Mouse (Mus musculus) midbrain, postnatal 0 days (tissue): ENCODE measurements around the gene Cdk9. TPM values are rescaled to one million over a fixed set of nuclear protein-coding genes. Genes with fewer than 3 reads are reported as not detected.

Experiments
- ATAC-seq: fragments of 200-750 bp; cut with Nextera tagmentation; 2 replicates; pipeline ENCODE4 v1.8.0; 2017; ENCODE audit warnings: moderate number of reproducible peaks, mild to moderate bottlenecking, moderate TSS enrichment, moderate library complexity; ENCODE audit not compliant: low FRiP score
- DNase-seq: peaks from one replicate; pipeline ENCODE4 v3.0.0-alpha.2; 2015; ENCODE audit warnings: low spot score
- H3K27ac ChIP-seq: fragments of 300-500 bp; sonication (generic); 2 replicates; pipeline ENCODE4 v1.5.1; 2014; ENCODE audit warnings: low read depth, mild to moderate bottlenecking, low read length, mixed read lengths
- H3K27me3 ChIP-seq: fragments of 300-500 bp; sonication (generic); 2 replicates; pipeline ENCODE4 v1.6.1; 2014; ENCODE audit warnings: low read length, control low read depth, mixed read lengths; ENCODE audit not compliant: insufficient read depth
- H3K36me3 ChIP-seq: fragments of 300-500 bp; sonication (generic); 2 replicates; pipeline ENCODE4 v1.6.1; 2014; ENCODE audit warnings: low read length, control low read depth, mixed read lengths; ENCODE audit not compliant: insufficient read depth
- H3K4me1 ChIP-seq: fragments of 300-500 bp; sonication (generic); 2 replicates; pipeline ENCODE4 v1.6.1; 2014; ENCODE audit warnings: mild to moderate bottlenecking, control low read depth, antibody characterized with exemption, low read length, mixed read lengths; ENCODE audit not compliant: insufficient read depth
- H3K4me2 ChIP-seq: fragments of 300-500 bp; sonication (generic); 2 replicates; pipeline ENCODE4 v1.6.1; 2014; ENCODE audit warnings: low read depth, mild to moderate bottlenecking, low read length, mixed read lengths; ENCODE audit not compliant: poor library complexity, severe bottlenecking
- H3K4me3 ChIP-seq: fragments of 300-500 bp; sonication (generic); 2 replicates; pipeline ENCODE4 v1.5.1; 2014; ENCODE audit warnings: low read depth, mild to moderate bottlenecking, low read length, moderate library complexity
- H3K9ac ChIP-seq: fragments of 300-500 bp; sonication (generic); replicated peaks from 2 replicates; pipeline ENCODE4 v1.6.1; 2014; ENCODE audit warnings: mild to moderate bottlenecking, low read length, moderate library complexity, mixed read lengths; ENCODE audit not compliant: poor library complexity, severe bottlenecking
- H3K9me3 ChIP-seq: fragments of 300-500 bp; sonication (generic); 2 replicates; pipeline ENCODE4 v1.6.1; 2016; ENCODE audit warnings: low read length, control low read depth
- CTCF ChIP-seq: IDR thresholded peaks from 2 replicates; pipeline ENCODE4 v1.5.1; 2016; ENCODE audit warnings: antibody characterized with exemption, mild to moderate bottlenecking
- WGBS: fragments of 180-500 bp; shearing (Covaris S2); extraction: QIAGEN DNeasy Blood & Tissue Kit; methylation state at CpG from one replicate; pipeline ENCODE4 v1.1.7; 2014; 5-methylcytosine and 5-hydroxymethylcytosine counted together
- polyA plus RNA-seq: library from polyadenylated mRNA; unstranded; fragments of >200 nt; fragmentation: Nextera tagmentation; extraction: Ambion mirVana; gene quantifications from 2 replicates; pipeline ENCODE4 v1.2.1, GENCODE M21; 2015
- total RNA-seq: library from RNA; depleted of rRNA; stranded (reverse); fragments of >200 nt; gene quantifications from 2 replicates; pipeline ENCODE4 v1.2.3, GENCODE M21; 2014

The Cdk9 gene
- total and polyA plus RNA-seq, 2 experiments from 2014 or later, result 59.4 to 88.1 TPM

DNA sequence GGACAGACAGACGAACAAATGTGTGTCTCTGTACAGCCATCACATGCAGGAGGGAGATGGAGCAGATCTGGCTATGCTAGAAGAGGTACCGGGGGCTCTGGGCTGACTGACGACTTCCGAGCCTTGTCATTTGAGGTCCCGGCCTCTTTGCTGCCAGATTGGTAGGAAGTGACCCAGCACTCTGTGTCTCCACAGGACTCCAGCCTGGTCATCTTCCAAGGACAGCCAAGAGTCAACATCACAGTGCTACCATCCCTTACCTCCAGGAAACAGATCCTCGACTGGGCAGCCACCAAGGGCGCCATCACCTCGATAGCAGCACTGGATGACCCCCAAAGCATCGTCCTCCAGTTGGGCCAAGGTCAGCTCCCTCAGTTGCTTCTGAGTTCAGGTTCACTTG, 41.7 kb downstream of the Cdk9 start:
- no peaks in the 10 kb centered on the region for H3K36me3 ChIP-seq
- H3K4me1 ChIP-seq, result no peaks in the 10 kb centered on the region
- no peak overlapping the region for H3K4me3 ChIP-seq
- WGBS, result 90% methylated on average over 9 of the region's 9 CpGs
- no peak overlapping the region for H3K4me2 ChIP-seq
- no peaks in the 10 kb centered on the region for H3K27me3 ChIP-seq
- H3K27ac ChIP-seq, result no peak overlapping the region
- no peak for TF ChIP-seq CTCF
- ATAC-seq (no peak), DNase-seq (no peak)
- no peak overlapping the region for H3K9ac ChIP-seq
- no peaks in the 10 kb centered on the region for H3K9me3 ChIP-seq

GRCm38 (mm10) chr2:32669876-32670275, 43.0 kb downstream of the Cdk9 start:
- H3K9ac ChIP-seq, result no peak overlapping the region
- H3K4me3 ChIP-seq, result no peak overlapping the region
- no peaks in the 10 kb centered on the region for H3K27me3 ChIP-seq
- no peak for TF ChIP-seq CTCF
- ATAC-seq (no peak), DNase-seq (no peak)
- no peak overlapping the region for H3K27ac ChIP-seq
- 84% methylated on average over 3 of the region's 3 CpGs for WGBS
- H3K4me1 ChIP-seq, result no peaks in the 10 kb centered on the region
- no peaks in the 10 kb centered on the region for H3K36me3 ChIP-seq
- no peak overlapping the region for H3K4me2 ChIP-seq
- H3K9me3 ChIP-seq, result no peaks in the 10 kb centered on the region

- ATAC-seq, result no peak
- TF ChIP-seq CTCF, result no peak
- no peak overlapping the region for H3K27ac ChIP-seq
- no peaks in the 10 kb centered on the region for H3K27me3 ChIP-seq
- no peak overlapping the region for H3K4me3 ChIP-seq
- H3K4me2 ChIP-seq, result no peak overlapping the region
- H3K9ac ChIP-seq, result no peak overlapping the region
- no peaks in the 10 kb centered on the region for H3K36me3 ChIP-seq
- WGBS, result 48% methylated on average over 7 of the region's 7 CpGs
- H3K9me3 ChIP-seq, result no peaks in the 10 kb centered on the region
- no peaks in the 10 kb centered on the region for H3K4me1 ChIP-seq
- no peak for DNase-seq
Measured at GRCm38 (mm10) chr2:32668176-32668575, 44.7 kb downstream of the Cdk9 start.

- Histone ChIP-seq H3K9ac (no peak overlapping the region), H3K36me3 (no peaks in the 10 kb centered on the region), H3K27me3 (no peaks in the 10 kb centered on the region), H3K4me3 (no peak overlapping the region), H3K4me2 (no peak overlapping the region), H3K9me3 (no peaks in the 10 kb centered on the region), H3K4me1 (no peaks in the 10 kb centered on the region), H3K27ac (no peak overlapping the region)
- ATAC-seq, result no peak
- TF ChIP-seq CTCF, result no peak
- peak; percentile 51 for DNase-seq
- 23% methylated on average over 11 of the region's 11 CpGs for WGBS
Measured at GRCm38 (mm10) chr2:32667775-32668174, 45.1 kb downstream of the Cdk9 start.

- TF ChIP-seq CTCF, result no peak
- H3K9me3 ChIP-seq, result no peaks in the 10 kb centered on the region
- H3K27ac ChIP-seq, result no peak overlapping the region
- H3K36me3 ChIP-seq, result no peaks in the 10 kb centered on the region
- H3K9ac ChIP-seq, result no peak overlapping the region
- no peak for ATAC-seq
- 83% methylated on average over 6 of the region's 6 CpGs for WGBS
- no peaks in the 10 kb centered on the region for H3K27me3 ChIP-seq
- no peaks in the 10 kb centered on the region for H3K4me1 ChIP-seq
- DNase-seq, result no peak
- H3K4me3 ChIP-seq, result no peak overlapping the region
- no peak overlapping the region for H3K4me2 ChIP-seq
Measured at GRCm38 (mm10) chr2:32665853-32666252, 47.0 kb downstream of the Cdk9 start.

DNA sequence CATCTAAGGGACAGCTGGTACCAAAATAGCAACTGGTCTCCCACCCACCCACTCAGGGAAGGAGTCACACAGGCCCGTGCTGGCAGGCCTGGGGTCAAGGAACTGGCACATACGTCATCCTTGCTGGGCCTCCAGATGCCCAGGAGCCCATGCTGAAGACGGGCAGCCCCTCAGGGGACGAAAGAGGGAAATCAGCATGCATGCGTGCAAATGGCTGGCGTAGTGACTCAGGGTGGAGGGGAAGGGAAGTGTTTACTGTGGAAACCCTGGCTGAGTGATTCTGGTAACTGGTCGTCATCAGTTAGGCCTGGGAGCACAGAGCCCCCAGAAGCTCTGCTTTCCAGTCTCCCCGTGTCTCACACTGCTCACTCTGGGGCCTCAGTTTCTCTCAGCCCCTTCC, 47.5 kb downstream of the Cdk9 start:
- no peaks in the 10 kb centered on the region for H3K27me3 ChIP-seq
- no peaks in the 10 kb centered on the region for H3K36me3 ChIP-seq
- H3K27ac ChIP-seq, result no peak overlapping the region
- no peaks in the 10 kb centered on the region for H3K4me1 ChIP-seq
- no peak overlapping the region for H3K9ac ChIP-seq
- H3K4me2 ChIP-seq, result no peak overlapping the region
- no peak for TF ChIP-seq CTCF
- DNase-seq (no peak), ATAC-seq (no peak)
- no peak overlapping the region for H3K4me3 ChIP-seq
- WGBS, result 85% methylated on average over 8 of the region's 8 CpGs
- no peaks in the 10 kb centered on the region for H3K9me3 ChIP-seq
